Mouse (Mus musculus): ENCODE measurements around the gene Hoxb6.

The Hoxb6 gene

GRCm38 (mm10) chr11:96350341-96350624 lies 58.0 kb downstream of the Hoxb6 start, which contains the start of gene Hoxb2:
TSS of gene Hoxb2 (plus strand) at chr11:96350525.
- in situ Hi-C loops (cut with MboI, MseI): no loop called here

- in situ Hi-C loops (cut with MboI, MseI): no loop called here
Observed at GRCm38 (mm10) chr11:96350791-96351190, 58.5 kb downstream of the Hoxb6 start.
